Mouse (Mus musculus): ENCODE measurements around the gene Fbxo9. TPM values are rescaled to one million over a fixed set of nuclear protein-coding genes. Genes with fewer than 3 reads are reported as not detected.

Gene Fbxo9
- polyA plus RNA-seq, 1 experiment = 93.3 TPM

DNA sequence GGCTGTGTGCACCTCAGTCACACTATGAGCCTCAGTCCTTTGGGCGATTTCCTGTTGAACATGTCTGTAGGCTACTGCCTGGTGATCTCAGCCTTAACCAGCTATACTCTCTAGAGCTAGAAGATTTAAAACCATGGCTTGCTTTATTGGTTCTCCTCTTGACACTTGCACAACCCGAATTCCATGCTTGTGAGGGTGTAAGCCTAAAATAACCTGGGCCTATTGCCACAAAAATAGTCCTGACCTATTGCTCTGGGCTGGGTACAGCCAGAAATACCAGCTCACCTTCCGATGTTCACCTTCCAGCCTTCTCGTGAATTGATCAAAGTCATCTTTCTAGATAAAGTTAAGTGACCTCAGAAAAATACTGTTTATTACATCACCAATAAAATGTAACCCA is 30.6 kb upstream of the Fbxo9 start:
- Histone ChIP-seq H3K27me3 (replicated peaks; ENCODE audit: control insufficient read depth, insufficient read depth, low read length) (no peaks in the 10 kb centered on the region), H3K27ac (ENCODE audit: insufficient read depth, low read depth, low read length) (no peak overlapping the region), H3K4me3 (ENCODE audit: insufficient read depth, low read depth, low read length) (no peak overlapping the region), H3K4me1 (ENCODE audit: control insufficient read depth, insufficient read depth, low read length) (no peaks in the 10 kb centered on the region), H3K36me3 (ENCODE audit: control insufficient read depth, insufficient read depth, low read length) (no peaks in the 10 kb centered on the region; the same call in 1 of the 2 replicates)
- DNase-seq = peak; percentile 24
- 69% methylated on average over 4 of the region's 4 CpGs for WGBS
- TF ChIP-seq POLR2A (IDR thresholded peaks at IDR 0.05; ENCODE audit: low read depth, low read length) = no peak

GRCm38 (mm10) chr9:78138044-78138676 is 29.3 kb upstream of the Fbxo9 start:
- DNase-seq = peak; percentile 34
- TF ChIP-seq CTCF (conservative IDR thresholded peaks at IDR 0.05; ENCODE audit: insufficient read depth, insufficient read length, low read depth, low read length) = no peak
- no peak for TF ChIP-seq POLR2A (IDR thresholded peaks at IDR 0.05; ENCODE audit: low read depth, low read length)
- Histone ChIP-seq H3K4me1 (ENCODE audit: control insufficient read depth, insufficient read depth, low read length) (no peaks in the 10 kb centered on the region), H3K27ac (ENCODE audit: insufficient read depth, low read depth, low read length) (no peak overlapping the region), H3K4me3 (ENCODE audit: insufficient read depth, low read depth, low read length) (no peak overlapping the region), H3K27me3 (replicated peaks; ENCODE audit: control insufficient read depth, insufficient read depth, low read length) (no peaks in the 10 kb centered on the region), H3K36me3 (ENCODE audit: control insufficient read depth, insufficient read depth, low read length) (no peaks in the 10 kb centered on the region; the same call in 1 of the 2 replicates)
- WGBS = 72% methylated on average over 9 of the region's 9 CpGs

- DNase-seq = no peak
- Histone ChIP-seq H3K4me3 (ENCODE audit: insufficient read depth, low read depth, low read length) (no peak overlapping the region), H3K27ac (ENCODE audit: insufficient read depth, low read depth, low read length) (no peak overlapping the region), H3K4me1 (ENCODE audit: control insufficient read depth, insufficient read depth, low read length) (no peaks in the 10 kb centered on the region), H3K27me3 (replicated peaks; ENCODE audit: control insufficient read depth, insufficient read depth, low read length) (no peaks in the 10 kb centered on the region), H3K36me3 (ENCODE audit: control insufficient read depth, insufficient read depth, low read length) (no peaks in the 10 kb centered on the region; the same call in 1 of the 2 replicates)
- 71% methylated on average over 7 of the region's 7 CpGs for WGBS
- TF ChIP-seq POLR2A (IDR thresholded peaks at IDR 0.05; ENCODE audit: low read depth, low read length) (no peak), CTCF (conservative IDR thresholded peaks at IDR 0.05; ENCODE audit: insufficient read depth, insufficient read length, low read depth, low read length) (no peak)
Observed at GRCm38 (mm10) chr9:78135658-78136057, 26.8 kb upstream of the Fbxo9 start.

DNA sequence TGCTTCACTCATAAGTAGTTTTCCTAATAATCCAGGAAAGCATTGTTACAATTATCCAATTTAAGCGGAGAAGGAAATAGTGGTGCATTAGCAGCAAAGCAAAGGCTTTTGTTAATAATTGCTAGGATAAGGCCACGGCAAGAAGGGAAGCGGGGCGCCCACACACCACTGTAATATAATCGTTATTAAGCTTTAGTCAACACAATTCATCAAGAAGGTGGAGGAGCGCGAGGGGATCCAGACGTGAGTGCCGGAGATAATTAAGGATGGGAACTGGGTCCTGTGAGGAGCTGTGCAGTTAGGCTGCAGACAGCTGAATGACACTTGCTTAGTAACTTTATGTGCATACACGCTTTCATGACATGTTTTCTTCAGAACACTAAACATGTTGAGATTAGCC is 17.8 kb upstream of the Fbxo9 start:
- no peak for DNase-seq
- TF ChIP-seq POLR2A (IDR thresholded peaks at IDR 0.05; ENCODE audit: low read depth, low read length) (no peak), CTCF (conservative IDR thresholded peaks at IDR 0.05; ENCODE audit: insufficient read depth, insufficient read length, low read depth, low read length) (no peak)
- Histone ChIP-seq H3K27me3 (replicated peaks; ENCODE audit: control insufficient read depth, insufficient read depth, low read length) (no peaks in the 10 kb centered on the region), H3K4me1 (ENCODE audit: control insufficient read depth, insufficient read depth, low read length) (peaks cover 10% of the 10 kb centered on the region), H3K4me3 (ENCODE audit: insufficient read depth, low read depth, low read length) (no peak overlapping the region), H3K36me3 (ENCODE audit: control insufficient read depth, insufficient read depth, low read length) (no peaks in the 10 kb centered on the region), H3K27ac (ENCODE audit: insufficient read depth, low read depth, low read length) (no peak overlapping the region)
- WGBS = 31% methylated on average over 10 of the region's 10 CpGs

DNA sequence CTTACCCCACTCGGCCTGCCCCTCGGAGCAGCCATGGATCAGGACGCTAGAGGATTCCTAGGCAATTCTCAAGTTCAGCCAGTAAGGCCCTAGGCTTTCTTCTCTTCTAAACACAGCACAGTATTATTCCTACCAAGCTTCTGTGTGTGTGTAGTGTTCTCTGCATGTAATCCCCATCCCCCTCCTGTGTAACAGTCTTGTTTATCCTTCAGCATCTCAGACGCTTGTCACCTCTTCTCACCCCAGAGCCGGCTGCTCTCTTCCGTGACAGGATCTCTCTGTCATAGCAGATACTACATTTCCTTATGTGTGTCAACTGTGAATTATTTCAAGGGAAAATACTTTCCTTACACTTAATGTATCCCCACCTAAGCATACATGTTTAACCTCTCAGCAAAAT is 17.1 kb upstream of the Fbxo9 start:
- Histone ChIP-seq H3K27me3 (replicated peaks; ENCODE audit: control insufficient read depth, insufficient read depth, low read length) (no peaks in the 10 kb centered on the region), H3K27ac (ENCODE audit: insufficient read depth, low read depth, low read length) (no peak overlapping the region), H3K4me1 (ENCODE audit: control insufficient read depth, insufficient read depth, low read length) (peaks cover 10% of the 10 kb centered on the region), H3K4me3 (ENCODE audit: insufficient read depth, low read depth, low read length) (no peak overlapping the region), H3K36me3 (ENCODE audit: control insufficient read depth, insufficient read depth, low read length) (no peaks in the 10 kb centered on the region)
- 62% methylated on average over 6 of the region's 6 CpGs for WGBS
- TF ChIP-seq POLR2A (IDR thresholded peaks at IDR 0.05; ENCODE audit: low read depth, low read length) (no peak), CTCF (conservative IDR thresholded peaks at IDR 0.05; ENCODE audit: insufficient read depth, insufficient read length, low read depth, low read length) (no peak)
- DNase-seq = no peak

DNA sequence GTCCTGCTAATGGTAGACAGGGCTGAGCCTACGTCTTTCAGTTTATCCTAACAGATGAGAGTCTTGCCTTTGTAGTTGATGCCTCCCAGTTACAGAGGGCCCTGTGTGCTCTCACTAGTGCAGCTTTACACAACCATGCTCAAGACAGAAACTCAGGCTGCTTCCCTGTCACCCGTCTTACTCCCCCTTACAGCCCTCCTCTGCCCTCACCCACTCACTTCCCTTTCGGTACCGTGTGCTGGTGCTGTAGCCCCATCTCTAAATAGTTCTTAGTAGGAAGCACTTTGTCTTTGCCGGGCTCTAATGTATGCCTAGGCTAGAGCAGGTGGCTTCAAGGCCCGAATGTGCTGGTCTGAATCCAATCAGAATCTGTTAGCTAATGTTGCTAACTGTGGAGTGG is 15.4 kb upstream of the Fbxo9 start:
- 75% methylated on average over 6 of the region's 6 CpGs for WGBS
- H3K27me3 ChIP-seq (replicated peaks; ENCODE audit: control insufficient read depth, insufficient read depth, low read length) = no peaks in the 10 kb centered on the region

GRCm38 (mm10) chr9:78122939-78123712 is 14.3 kb upstream of the Fbxo9 start:
- no peak overlapping the region for H3K27ac ChIP-seq (ENCODE audit: insufficient read depth, low read depth, low read length)
- H3K36me3 ChIP-seq (ENCODE audit: control insufficient read depth, insufficient read depth, low read length) = no peaks in the 10 kb centered on the region
- no peak for TF ChIP-seq POLR2A (IDR thresholded peaks at IDR 0.05; ENCODE audit: low read depth, low read length)
- no peak overlapping the region for H3K4me3 ChIP-seq (ENCODE audit: insufficient read depth, low read depth, low read length)
- DNase-seq = no peak
- WGBS = 85% methylated on average over 7 of the region's 7 CpGs
- no peaks in the 10 kb centered on the region for H3K27me3 ChIP-seq (replicated peaks; ENCODE audit: control insufficient read depth, insufficient read depth, low read length)
- peaks cover 10% of the 10 kb centered on the region for H3K4me1 ChIP-seq (ENCODE audit: control insufficient read depth, insufficient read depth, low read length)

More for the DNA sequence above, 15.4 kb upstream of the Fbxo9 start:
- Histone ChIP-seq H3K27ac (ENCODE audit: insufficient read depth, low read depth, low read length) (no peak overlapping the region), H3K4me1 (ENCODE audit: control insufficient read depth, insufficient read depth, low read length) (peaks cover 10% of the 10 kb centered on the region), H3K36me3 (ENCODE audit: control insufficient read depth, insufficient read depth, low read length) (no peaks in the 10 kb centered on the region), H3K4me3 (ENCODE audit: insufficient read depth, low read depth, low read length) (no peak overlapping the region)
- no peak for DNase-seq
- TF ChIP-seq CTCF (conservative IDR thresholded peaks at IDR 0.05; ENCODE audit: insufficient read depth, insufficient read length, low read depth, low read length) (no peak), POLR2A (IDR thresholded peaks at IDR 0.05; ENCODE audit: low read depth, low read length) (no peak)
